Mouse (Mus musculus) forelimb bud, embryonic 11.5 days (tissue): ENCODE measurements around the gene Gm37240.
A peak's percentile ranks its signal among the peaks of the same experiment; 100 is the strongest.

ENCODE experiments used
- DNase-seq: peaks from one replicate; pipeline ENCODE4 v3.0.0-alpha.2; 2012; ENCODE audit warnings: low read depth, low spot score

The Gm37240 gene

GRCm38 (mm10) chr3:85827815-85828214, 59.5 kb downstream of the Gm37240 start:
- no peak for DNase-seq

- DNase-seq = no peak
Observed at GRCm38 (mm10) chr3:85827283-85827682, 60.0 kb downstream of the Gm37240 start.

- no peak for DNase-seq
Observed at GRCm38 (mm10) chr3:85820839-85821548, 66.3 kb downstream of the Gm37240 start.

- no peak for DNase-seq
Observed at GRCm38 (mm10) chr3:85819319-85819718, 68.0 kb downstream of the Gm37240 start.

GRCm38 (mm10) chr3:85817191-85817590, 70.1 kb downstream of the Gm37240 start, which contains the start of gene Fam160a1:
Gene Fam160a1, minus strand, starts transcription at chr3:85817291.
- DNase-seq = no peak

- no peak for DNase-seq
Observed at GRCm38 (mm10) chr3:85814241-85814640, 73.1 kb downstream of the Gm37240 start.

- no peak for DNase-seq
Observed at GRCm38 (mm10) chr3:85813101-85814014, 74.0 kb downstream of the Gm37240 start.

- no peak for DNase-seq
Observed at GRCm38 (mm10) chr3:85812010-85812409, 75.3 kb downstream of the Gm37240 start.

GRCm38 (mm10) chr3:85793166-85793565, 94.2 kb downstream of the Gm37240 start:
- no peak for DNase-seq

- no peak for DNase-seq
Observed at GRCm38 (mm10) chr3:85789748-85790147, 97.6 kb downstream of the Gm37240 start.

GRCm38 (mm10) chr3:85786501-85786900, 100.8 kb downstream of the Gm37240 start:
- DNase-seq = no peak

- DNase-seq = no peak
Observed at GRCm38 (mm10) chr3:85780906-85781305, 106.4 kb downstream of the Gm37240 start.

GRCm38 (mm10) chr3:85780332-85780731, 107.0 kb downstream of the Gm37240 start:
- no peak for DNase-seq

- DNase-seq = no peak
Observed at GRCm38 (mm10) chr3:85777841-85778240, 109.5 kb downstream of the Gm37240 start.

- no peak for DNase-seq
Observed at GRCm38 (mm10) chr3:85777356-85777755, 110.0 kb downstream of the Gm37240 start.

GRCm38 (mm10) chr3:85776707-85777106, 110.6 kb downstream of the Gm37240 start:
- peak; percentile 31 for DNase-seq

- no peak for DNase-seq
Observed at GRCm38 (mm10) chr3:85776126-85776525, 111.2 kb downstream of the Gm37240 start.

- no peak for DNase-seq
Observed at GRCm38 (mm10) chr3:85773886-85774285, 113.4 kb downstream of the Gm37240 start.

GRCm38 (mm10) chr3:85773425-85773824, 113.9 kb downstream of the Gm37240 start:
- no peak for DNase-seq

- no peak for DNase-seq
Observed at GRCm38 (mm10) chr3:85764937-85765337, 122.4 kb downstream of the Gm37240 start.

- DNase-seq = no peak
Observed at GRCm38 (mm10) chr3:85764008-85764834, 123.1 kb downstream of the Gm37240 start.

GRCm38 (mm10) chr3:85757944-85758343, 129.4 kb downstream of the Gm37240 start:
- DNase-seq = no peak
